Mouse (Mus musculus): ENCODE measurements around the gene Phf13. TPM values are rescaled to one million over a fixed set of nuclear protein-coding genes. Genes with fewer than 3 reads are reported as not detected.

Phf13 gene
- 1 to 10 TPM; 3.7 to 3.8 TPM for total RNA-seq (2023)

DNA sequence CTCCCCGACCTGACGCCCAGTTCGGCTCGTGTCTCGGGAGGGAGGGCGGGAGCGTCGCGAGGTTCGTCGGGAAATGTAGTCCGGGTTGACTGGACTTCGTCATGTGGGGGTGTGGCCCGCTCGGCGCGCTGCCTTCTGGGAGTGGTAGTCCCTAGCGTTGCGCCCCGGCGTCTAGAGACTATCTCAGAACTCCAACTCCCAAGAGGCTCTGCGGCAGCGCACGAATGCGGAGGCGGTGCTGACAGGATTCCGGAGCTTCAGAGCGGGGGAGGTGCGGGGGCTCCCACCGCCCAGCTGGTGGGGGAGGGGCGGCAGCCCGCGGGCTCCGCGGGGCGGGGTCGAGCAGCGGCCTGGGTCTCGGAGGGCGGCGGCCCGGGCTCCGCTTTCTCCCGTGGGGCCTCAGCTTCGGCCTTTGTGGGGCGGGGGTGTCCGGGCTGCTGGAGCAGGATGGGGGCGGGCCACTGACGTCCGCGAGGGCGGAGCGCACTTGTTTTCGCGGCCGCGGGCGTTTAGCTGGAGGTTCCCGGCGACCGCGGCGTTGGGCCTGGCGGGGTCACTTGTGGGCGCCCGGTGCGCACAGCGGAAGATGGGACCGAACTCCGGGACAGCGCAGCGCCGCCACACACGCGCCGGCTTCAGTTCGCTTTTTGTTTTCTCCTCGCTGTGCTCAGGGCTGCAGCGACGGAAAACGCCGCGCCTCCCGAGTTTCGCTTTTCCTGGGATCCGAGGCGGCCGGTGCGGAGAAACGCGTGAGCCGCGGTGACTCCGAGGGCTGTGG, at the start of gene Phf13:
Gene Phf13 (minus strand): TSS at position 86 of the 778 bp plus-strand sequence.

DNA sequence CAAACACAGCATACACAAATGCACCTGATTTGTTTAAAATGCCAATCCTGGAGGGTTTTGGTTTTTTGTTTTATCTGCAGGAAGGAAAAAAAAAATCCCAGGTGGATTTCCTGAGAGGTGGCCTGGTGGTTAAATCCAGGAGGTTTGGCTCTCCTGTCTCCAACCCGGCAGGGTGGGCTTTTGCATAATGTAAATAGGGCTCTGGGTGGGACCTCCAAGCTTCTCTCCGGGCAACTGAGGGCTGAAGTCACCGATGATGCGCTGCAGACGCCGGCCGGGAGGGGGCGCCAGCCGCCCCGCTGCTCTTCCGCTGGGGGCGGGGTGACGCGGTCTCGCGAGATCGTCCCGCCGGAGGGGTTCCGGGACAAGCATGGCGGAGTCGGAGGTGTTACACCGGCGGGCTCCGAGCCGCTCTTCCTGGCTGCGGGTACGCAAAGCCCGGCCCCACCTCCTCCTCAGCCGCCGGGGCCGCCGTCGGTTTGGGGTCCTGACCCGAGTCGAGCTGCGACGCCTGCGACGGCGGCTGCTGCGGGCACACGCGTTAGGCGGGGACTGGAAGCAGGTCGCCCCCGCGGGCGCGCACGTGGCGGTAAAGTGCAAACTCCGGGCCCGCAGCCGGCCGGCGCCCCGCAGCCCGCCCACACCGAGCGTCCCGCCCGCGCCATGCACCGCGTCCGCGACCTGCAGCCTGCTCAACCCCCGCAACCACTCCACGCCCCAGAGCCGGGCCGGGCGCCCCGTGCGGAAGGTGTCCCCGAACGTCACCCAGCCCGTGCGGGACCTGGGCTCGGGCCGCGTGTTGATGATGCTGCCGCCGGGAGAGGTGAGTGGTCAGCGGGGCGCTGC, 43.1 kb upstream of the Phf13 start, which contains the start of gene Nol9:
Gene Nol9 (plus strand): TSS at position 337 of the 846 bp plus-strand sequence.

DNA sequence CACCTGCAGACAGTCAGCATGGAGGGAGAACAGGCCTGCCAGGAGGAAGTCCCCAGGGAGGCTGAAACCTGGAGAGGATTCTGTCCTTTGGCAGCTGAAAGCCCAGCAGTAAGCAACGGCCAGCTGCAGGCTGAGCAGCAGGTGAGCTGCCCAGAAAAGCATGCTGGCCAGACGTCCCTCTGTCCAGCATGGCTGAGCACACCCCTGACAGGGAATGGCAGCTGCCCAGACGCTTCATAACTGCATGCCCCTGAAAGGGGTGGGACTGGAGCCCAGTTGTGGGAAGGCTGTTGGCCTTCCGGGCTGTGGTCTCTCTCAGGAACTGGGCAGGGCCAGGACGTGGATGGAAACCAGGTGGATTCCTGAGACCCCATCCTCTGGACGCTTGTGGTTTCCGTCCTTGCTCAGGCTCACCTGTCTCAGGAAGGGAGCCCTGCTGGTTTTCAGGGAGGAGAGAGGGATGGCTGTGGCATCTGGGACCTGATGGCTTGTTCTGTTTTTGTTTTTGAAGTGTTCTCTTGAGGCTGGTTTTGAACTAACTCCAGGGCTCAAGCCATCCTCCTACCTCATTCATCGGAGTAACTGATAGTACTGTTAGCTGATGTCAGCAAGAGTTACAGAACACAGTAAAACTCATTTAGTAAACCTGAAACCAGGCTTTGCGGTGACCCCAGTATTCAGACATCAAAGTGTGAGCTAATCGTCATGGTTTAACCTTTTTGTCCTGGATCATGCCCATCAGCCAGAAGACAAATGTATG, 42.3 kb upstream of the Phf13 start, which contains the start of gene Tas1r1:
Gene Tas1r1 (minus strand): TSS at position 344 of the 760 bp plus-strand sequence.

DNA sequence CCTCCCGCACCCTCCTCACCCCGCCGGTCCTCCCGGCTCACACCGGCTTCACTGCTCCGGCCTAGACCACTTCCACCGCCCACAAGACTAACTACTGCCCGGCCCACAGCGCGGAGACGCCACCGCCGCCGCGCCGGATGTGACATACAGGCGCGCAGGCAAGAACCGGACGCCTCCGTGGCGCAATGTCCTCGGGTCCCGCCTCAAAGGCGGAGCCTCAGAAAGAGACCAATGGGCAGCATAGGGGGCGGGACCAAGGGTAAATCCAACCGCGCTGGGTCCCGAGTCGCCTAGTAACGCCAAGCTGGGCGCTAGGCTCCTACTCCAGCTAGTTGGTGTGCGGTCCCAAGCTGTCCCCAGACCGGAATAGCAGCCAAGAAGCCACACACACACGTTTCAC, 31.5 kb upstream of the Phf13 start, which contains the start of gene Zbtb48:
Gene Zbtb48 (minus strand): TSS at position 148 of the 400 bp plus-strand sequence.

DNA sequence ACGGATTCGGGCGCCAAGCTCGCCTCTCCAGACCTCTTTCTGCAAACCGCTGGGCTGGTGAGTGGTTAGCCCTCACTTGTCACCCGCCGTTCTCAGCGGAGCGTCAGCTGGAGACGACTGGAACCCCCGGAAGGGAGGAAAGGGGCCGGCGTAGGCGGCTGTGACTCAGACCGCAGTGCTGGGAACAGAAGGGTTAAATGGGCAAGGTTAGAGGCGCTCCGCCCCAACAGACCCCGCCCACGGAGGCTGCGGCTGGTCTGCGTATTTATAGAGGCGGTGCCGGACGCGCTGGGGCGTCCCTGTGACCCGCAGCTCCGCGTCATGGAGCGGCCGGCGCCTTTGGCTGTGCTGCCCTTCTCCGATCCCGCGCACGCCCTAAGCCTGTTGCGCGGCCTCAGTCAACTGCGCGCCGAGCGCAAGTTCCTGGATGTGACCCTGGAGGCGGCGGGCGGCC, 12.6 kb upstream of the Phf13 start, which contains the start of gene Klhl21:
Gene Klhl21 (plus strand): TSS at position 182 of the 454 bp plus-strand sequence.

DNA sequence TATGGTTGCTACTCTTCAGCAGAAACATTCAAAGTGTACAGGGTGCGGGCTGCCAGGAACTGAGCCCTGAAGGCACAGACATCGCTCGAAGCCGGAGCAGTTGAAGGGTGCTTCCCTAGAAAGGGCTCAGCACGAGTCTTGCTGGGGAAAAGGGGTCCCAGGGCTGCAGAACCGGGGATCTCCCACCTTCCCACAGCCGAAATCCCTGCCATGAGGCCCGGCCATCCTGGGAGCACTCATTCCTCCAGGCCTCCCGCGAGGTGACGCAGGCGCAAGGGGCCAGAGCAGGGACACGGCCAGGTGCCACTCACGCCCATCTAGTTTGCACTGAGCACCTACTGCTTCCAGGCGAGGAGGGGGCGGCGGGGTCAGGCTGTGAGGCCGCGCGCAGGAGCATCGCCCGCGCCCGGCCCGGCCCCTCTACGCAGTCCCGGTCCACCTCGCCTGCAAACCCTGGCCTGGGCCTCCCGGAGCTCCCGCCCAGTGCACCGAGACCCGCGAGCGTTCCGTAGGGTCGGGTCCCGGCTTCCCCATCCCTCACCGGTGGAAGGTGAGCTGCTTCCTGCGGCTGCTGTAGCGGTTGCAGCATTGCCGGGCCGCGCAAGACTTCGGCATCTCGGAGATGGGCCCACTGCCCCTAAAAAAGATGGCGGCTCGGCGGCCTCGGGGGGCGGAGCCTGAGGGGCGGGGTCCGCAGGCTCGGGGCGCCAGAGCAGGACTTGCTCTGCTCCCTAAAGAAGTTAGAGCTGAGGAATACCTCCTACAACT, 7.5 kb downstream of the Phf13 start, which contains the start of gene Thap3:
Gene Thap3 (minus strand): TSS at position 656 of the 768 bp plus-strand sequence.

Other genes starting within 250 kb of the Phf13 start
- 10 to 100 TPM; 18.8 to 27.6 TPM for gene Camta1, start 134.4 kb downstream of the Phf13 start, total RNA-seq (2023)
- gene Dnajc11, start 62.6 kb downstream of the Phf13 start, total RNA-seq (2023) = 10 to 100 TPM; 34.5 to 39.1 TPM
- gene Thap3, start 7.3 kb downstream of the Phf13 start, total RNA-seq (2023) = 10 to 100 TPM; 19.0 to 21.7 TPM
- 1 to 10 TPM; 4.8 to 6.7 TPM for gene Klhl21, start 12.5 kb upstream of the Phf13 start, total RNA-seq (2023)
- 10 to 100 TPM in 1 of 2 experiments, 1 to 10 TPM in 1; 7.7 to 13.9 TPM for gene Zbtb48, start 31.4 kb upstream of the Phf13 start, total RNA-seq (2023)
- gene Tas1r1, start 42.3 kb upstream of the Phf13 start, total RNA-seq (2023) = under 1 TPM; 0.15 to 0.60 TPM
- gene Nol9, start 43.1 kb upstream of the Phf13 start, total RNA-seq (2023) = 10 to 100 TPM; 11.8 to 11.9 TPM
- gene Plekhg5, start 76.2 kb upstream of the Phf13 start, total RNA-seq (2023) = 1 to 10 TPM; 2.5 to 5.0 TPM
- under 1 TPM; 0.22 to 0.38 TPM for gene Tnfrsf25, start 119.7 kb upstream of the Phf13 start, total RNA-seq (2023)
- gene Espn, start 156.1 kb upstream of the Phf13 start, total RNA-seq (2023) = under 1 TPM; 0.24 to 0.50 TPM
- gene Hes2, start 162.6 kb upstream of the Phf13 start, total RNA-seq (2023) = not detected
- 10 to 100 TPM; 28.0 to 30.0 TPM for gene Acot7, start 181.9 kb upstream of the Phf13 start, total RNA-seq (2023)